Mouse (Mus musculus) cerebellum, adult 2 months (tissue): ENCODE measurements at regions not wholly inside any gene's neighbourhood (a gene's known extent, or its start where the extent isn't known, plus 50 kb on each side); places are given as distances from the start of the nearest gene placed in this dataset.

Source experiments
- CTCF ChIP-seq: fragments of 200-500 bp; IDR thresholded peaks from 2 replicates; pipeline ENCODE4 v1.5.1; 2011; ENCODE audit warnings: low read depth, mild to moderate bottlenecking, control low read depth, low read length, moderate library complexity, borderline replicate concordance; ENCODE audit not compliant: insufficient read depth
- POLR2A ChIP-seq: fragments of 200-500 bp; IDR thresholded peaks from 2 replicates; pipeline ENCODE4 v1.6.1; 2011; ENCODE audit warnings: low read length, control low read depth, borderline replicate concordance; ENCODE audit not compliant: insufficient read depth

GRCm38 (mm10) chr9:67630173-67630572, 70.7 kb upstream of the Tln2 start:
- TF ChIP-seq POLR2A = no peak
- no peak for TF ChIP-seq CTCF
